Mouse (Mus musculus): ENCODE results near the gene Zbtb20.

Gene Zbtb20

DNA sequence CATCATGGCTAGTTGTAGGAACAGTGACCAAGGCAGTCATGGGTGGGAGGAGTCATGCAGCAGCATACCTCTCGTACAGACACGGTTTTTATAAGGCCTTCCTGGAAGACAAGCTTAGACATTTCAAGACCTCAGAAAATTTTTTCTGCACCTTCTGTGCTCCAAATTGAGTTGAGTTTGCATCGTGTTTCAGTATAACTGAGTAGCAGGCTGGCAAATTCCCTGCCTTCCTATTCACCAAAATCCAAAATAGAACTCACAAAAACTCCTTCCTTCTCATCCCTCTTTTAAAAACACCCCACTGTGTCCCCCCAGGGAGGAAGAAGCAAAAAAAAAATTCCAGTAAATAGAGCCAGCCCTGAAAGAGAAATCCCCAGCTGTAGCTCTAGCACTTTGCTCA, 606.4 kb downstream of the Zbtb20 start:
- in situ Hi-C loops (cut with MboI, MseI) = no loop called here

DNA sequence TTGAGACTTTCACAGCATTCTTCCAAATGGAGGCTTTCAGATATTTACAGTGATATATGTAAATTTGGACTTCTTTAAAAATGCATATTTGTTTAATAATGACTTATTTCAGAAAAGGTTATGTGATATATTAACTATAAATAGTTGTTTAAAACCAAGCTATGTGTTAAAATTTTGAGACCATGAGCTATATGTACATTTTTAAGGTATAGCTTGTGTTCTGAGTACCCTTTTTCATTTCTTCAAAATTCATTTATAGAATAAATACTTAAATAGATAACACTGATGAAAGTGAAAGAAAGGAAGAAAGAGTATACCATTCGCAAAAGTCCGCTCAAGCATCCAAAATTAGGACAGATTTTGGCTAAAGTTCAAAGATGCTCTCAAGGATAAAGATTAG, 607.1 kb downstream of the Zbtb20 start:
- in situ Hi-C loops (cut with MboI, MseI) = no loop called here

- in situ Hi-C loops (cut with MboI, MseI) = no loop called here
Measured at GRCm38 (mm10) chr16:43484400-43484799, 608.7 kb downstream of the Zbtb20 start.

- in situ Hi-C loops (cut with MboI, MseI) = no loop called here
Measured at GRCm38 (mm10) chr16:43489362-43489761, 613.7 kb downstream of the Zbtb20 start.

DNA sequence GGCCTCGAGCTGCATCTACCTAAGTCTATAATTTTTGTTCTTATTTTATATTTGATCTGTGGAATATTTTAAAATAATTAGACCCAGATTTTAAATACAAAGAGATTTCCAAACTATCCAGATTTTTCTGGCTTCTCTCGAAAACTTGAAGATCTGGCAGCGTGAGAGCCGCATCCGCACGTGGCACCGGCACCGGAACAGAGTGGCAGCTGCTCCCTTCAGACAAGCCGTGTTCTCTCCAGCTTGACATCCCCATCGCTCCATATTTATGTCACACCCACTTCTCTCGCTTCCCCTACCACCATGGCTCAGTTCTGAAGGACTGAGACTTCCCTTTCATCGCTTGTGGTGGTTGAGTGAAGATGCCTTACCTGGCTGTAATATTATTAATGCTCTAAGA, 614.3 kb downstream of the Zbtb20 start:
- in situ Hi-C loops (cut with MboI, MseI) = no loop called here

- in situ Hi-C loops (cut with MboI, MseI) = no loop called here
Measured at GRCm38 (mm10) chr16:43492863-43493262, 617.2 kb downstream of the Zbtb20 start.

GRCm38 (mm10) chr16:43493596-43494385, 618.1 kb downstream of the Zbtb20 start:
- in situ Hi-C loops (cut with MboI, MseI) = no loop called here

DNA sequence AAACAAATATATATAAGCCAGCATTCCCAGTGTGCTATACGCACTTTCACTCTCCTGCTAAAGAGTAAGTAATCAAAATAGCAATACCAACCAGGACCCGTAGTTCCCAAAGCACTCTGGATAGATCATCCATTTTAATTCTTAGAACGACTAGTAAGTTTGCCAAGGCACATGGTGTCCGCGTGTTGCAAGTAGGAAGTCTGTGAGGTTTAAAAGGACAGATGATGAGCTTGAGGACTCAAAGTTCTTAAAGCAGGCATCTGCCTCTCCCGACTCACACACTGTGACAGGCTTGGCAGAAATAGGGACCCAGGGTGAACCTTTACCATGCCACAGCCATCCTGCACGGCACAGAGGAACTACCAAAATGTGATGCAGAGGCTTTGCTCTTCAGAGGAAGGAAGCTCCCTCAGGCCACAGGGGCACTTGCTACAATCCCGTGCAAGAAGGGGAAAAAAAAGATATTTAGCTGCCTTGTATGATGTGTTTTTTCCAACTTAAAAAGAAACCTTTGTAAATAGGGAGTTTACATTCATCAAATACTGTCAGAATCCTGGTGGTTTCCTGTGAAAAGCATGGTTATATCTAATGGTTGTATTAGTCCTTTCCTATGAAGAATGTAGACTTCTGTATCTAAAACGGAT, 619.6 kb downstream of the Zbtb20 start:
- in situ Hi-C loops (cut with MboI, MseI) = no loop called here

DNA sequence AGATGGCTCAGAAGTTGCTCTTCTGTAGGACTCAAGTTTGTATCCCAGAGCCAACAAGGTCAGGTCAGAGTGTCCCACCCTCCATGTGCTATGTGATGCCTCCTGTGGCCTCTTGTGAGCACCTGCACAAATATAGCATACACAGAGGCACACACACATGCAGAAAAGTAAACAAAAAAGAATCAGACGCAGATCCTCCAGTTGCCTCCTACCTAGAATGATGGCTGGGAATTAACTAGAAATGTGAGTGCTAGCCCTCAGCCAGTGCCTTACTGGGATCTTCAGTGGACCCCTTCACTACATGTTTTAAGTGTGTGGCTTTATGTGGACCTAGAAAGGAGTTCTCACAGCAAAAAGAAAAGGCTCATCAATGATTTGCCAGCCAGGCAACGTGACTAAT, 621.4 kb downstream of the Zbtb20 start:
- in situ Hi-C loops (cut with MboI, MseI) = no loop called here

GRCm38 (mm10) chr16:43500132-43500853, 624.6 kb downstream of the Zbtb20 start:
- in situ Hi-C loops (cut with MboI, MseI) = no loop called here

- in situ Hi-C loops (cut with MboI, MseI) = no loop called here
Measured at GRCm38 (mm10) chr16:43501284-43501683, 625.6 kb downstream of the Zbtb20 start.

DNA sequence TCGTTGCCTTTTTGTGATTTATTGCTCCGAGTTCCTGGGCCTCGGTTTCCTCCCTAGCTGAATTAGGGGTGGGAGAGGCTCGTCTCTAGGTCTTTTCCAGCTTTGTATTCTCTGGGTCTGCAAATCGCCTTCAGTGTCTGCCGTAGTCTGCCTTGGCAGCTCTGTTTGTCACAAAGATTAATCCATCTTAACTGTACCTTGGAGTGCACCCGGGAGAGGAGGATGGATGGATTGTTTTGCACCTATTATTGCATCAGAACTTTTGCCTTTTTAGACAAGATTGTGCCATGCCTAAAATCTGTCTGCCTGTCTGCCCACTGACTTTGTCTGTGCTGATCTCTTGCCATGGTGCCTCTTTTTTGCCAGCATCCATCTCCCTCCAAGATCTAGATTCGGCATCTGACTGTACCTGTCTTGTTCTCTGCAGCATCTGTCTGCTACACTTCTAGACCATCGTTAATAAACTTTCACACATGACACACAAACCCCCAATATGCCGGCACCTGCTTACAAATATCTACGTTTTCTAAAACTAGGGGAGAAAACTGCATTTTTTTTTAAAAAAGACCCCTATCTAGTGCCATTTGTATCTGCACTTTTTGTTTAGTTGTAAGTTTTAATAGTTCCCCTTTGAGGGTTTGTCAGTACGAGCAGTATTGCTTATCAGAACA, 626.8 kb downstream of the Zbtb20 start:
- in situ Hi-C loops (cut with MboI, MseI) = no loop called here

GRCm38 (mm10) chr16:43503010-43503635, 627.4 kb downstream of the Zbtb20 start:
- in situ Hi-C loops (cut with MboI, MseI) = no loop called here

DNA sequence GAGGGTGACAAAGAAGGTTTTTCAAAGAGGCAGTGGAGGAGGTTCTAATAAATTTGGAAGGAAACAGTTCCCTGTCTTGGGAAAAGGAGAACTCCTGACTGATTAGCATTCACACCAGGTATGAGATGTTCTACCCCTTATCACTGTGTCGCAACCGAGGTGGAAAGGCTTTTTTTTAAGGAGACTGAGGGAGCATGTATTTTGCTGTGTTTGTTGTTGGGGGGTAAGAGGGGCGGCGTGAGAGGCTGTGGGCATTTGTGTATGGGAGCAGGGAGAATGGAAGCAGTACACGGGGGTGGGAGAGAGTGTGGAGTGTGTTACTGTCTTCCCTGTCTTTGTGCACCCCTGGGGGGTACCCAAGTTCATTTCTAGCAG, 627.9 kb downstream of the Zbtb20 start:
- in situ Hi-C loops (cut with MboI, MseI) = no loop called here

- in situ Hi-C loops (cut with MboI, MseI) = no loop called here
Measured at GRCm38 (mm10) chr16:43504151-43504550, 628.5 kb downstream of the Zbtb20 start.

- in situ Hi-C loops (cut with MboI, MseI) = no loop called here
Measured at GRCm38 (mm10) chr16:43504556-43504955, 628.9 kb downstream of the Zbtb20 start.

GRCm38 (mm10) chr16:43505314-43505950, 629.8 kb downstream of the Zbtb20 start:
- in situ Hi-C loops (cut with MboI, MseI) = no loop called here

- in situ Hi-C loops (cut with MboI, MseI) = no loop called here
Measured at GRCm38 (mm10) chr16:43506189-43506751, 630.6 kb downstream of the Zbtb20 start.

GRCm38 (mm10) chr16:43506771-43507405, 631.2 kb downstream of the Zbtb20 start:
- in situ Hi-C loops (cut with MboI, MseI) = no loop called here
